Mouse (Mus musculus) adrenal gland, postnatal 36 days (tissue): Measurements from ENCODE around the gene Cd72. TPM values are rescaled to one million over a fixed set of nuclear protein-coding genes. Genes with fewer than 3 reads are reported as not detected.
A peak's percentile ranks its signal among the peaks of the same experiment; 100 is the strongest.

Source experiments
- DNase-seq, 2 experiments: peaks; one replicate each; pipeline ENCODE4 v3.0.0; 2021; ENCODE audit warnings: mixed read lengths in 1 of 2
- total RNA-seq, 2 experiments: library from RNA; stranded (reverse); gene quantifications; 2 replicates each; pipeline ENCODE4 v1.2.3; 2021

Gene Cd72
- total RNA-seq, 2 experiments from 2014 or later = 2.7 to 3.4 TPM

DNA sequence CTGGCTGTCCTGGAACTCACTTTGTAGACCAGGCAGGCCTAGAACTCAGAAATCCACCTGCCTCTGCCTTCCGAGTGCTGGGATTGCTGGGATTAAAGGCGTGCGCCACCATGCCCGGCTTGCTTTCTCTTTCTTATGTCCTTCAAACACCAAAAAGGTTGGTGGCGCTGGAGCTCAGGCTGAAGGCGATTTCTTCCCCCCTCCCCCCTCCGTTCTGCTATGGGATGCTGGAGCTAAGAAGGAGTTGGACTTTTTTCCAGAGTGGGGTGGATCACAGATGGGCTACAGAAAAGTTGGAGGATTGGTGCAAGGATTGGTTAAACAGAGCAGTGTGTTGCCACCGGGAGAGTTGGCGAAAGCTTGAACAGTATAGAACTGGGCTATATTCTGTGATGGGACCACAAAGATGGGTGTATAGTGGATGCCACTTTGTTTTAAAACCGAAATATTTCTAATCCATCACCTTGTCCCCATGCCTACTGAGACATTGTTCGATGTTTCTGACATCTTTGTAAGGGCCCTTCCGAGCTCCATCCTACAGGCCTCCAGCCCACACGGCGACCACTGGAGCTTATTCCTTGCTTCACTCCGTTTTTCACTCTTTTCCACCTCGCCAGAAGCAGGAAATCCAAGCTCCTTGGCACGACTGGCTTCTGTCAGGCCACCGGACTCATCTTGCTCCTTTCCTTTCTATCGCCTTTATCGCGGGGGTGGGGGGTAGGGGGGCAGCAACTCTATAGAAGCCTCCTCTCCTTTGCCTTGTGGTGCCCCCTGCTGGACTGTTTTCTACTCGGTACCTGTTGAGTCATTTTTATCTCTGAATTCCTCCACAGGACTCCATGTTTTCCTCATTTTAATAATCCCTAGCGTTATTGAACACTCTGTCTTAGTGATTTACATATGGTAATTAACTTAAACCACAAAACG, 24.7 kb upstream of the Cd72 start:
- DNase-seq = peak; percentile 71 to 87

DNA sequence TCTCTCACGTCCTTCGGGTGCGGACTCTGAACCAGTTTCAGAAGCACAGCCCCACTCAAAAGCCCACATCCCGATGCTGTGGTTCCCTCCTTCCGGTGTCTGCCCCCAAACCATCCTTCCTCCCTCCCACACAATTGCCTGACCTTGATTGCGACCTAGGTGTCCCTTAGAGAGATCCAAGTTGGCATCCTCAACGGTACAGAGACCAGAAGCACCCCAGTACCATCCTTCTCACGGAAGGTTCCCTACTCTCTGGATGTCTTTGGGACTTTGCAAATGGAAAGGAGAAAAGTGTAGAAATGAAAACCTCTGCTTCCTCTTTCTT, 24.1 kb upstream of the Cd72 start:
- no peak for DNase-seq

DNA sequence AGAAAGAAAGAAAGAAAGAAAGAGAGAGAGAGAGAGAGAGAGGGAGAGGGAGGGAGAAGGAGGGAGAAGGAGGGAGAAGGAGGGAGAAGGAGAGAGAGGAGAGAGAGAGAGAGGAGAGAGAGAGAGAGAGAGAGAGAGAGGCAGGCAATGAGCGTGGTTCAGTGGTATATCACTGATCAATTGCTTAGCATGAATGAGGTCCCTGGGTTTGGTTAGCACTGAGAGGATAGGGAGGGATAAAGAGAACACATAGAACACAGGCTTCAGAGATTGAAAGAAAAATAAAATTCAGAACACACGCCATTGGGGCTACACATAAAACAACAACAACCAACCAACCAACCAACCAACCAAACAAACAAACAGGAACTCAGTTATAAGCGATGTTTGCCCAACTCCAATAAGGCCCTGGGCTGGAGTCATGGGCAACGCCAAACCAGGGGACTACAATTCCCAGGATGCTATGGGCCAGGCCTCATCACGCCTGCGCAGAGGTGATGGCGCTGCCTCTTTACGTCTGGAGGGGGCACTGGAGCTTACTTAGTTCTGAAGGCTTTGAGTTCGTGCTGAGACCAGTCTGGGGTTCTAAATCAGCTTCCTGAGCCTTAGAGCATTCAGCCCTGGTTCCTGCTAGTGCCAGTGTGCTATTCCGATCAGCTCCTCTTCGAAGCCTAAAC, 23.6 kb upstream of the Cd72 start:
- peak; percentile 90 to 91 for DNase-seq

GRCm38 (mm10) chr4:43476604-43477003, 22.2 kb upstream of the Cd72 start:
- DNase-seq = no peak

- DNase-seq = no peak
These were observed 19.2 kb upstream of the Cd72 start for GRCm38 (mm10) chr4:43473636-43474035.

GRCm38 (mm10) chr4:43470301-43470700, 15.9 kb upstream of the Cd72 start:
- DNase-seq = no peak

DNA sequence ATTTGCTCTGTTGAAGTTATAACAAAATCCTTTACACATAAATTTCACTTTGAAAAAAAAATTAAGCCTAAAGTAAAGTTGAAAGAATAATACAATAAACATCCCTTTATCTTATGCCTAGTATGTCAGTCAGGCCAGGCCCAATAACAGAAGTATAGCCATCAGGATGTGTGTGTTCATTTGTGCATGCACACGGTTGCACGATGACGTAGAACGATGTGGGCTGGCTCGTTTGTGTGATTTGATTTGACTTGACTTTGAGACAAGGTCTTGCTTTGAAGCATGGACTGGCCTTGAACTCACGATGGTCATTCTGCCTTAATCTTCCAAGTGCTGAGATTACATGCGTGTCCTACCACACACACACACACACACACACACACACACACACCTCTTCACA, 12.4 kb upstream of the Cd72 start:
- DNase-seq = no peak

DNA sequence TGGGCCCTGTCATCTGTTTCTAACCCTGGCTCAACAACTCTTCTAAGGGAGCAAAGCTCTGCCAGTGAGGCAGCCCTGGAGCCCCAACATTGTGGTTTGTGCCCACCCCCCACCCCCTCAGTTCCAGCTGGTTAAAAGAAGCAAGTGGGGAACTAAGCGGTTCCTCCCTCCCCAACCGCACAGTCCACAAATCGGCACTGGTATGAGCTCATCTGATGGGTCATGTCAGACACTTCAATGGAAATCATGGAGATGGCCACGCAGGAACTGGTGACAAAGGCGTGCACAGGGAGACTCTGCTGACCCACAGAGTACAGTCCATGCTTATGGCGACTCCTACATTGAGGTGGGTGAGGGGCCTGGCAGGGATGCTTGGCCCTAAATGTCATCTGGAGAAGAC, 11.5 kb upstream of the Cd72 start:
- DNase-seq = no peak

DNA sequence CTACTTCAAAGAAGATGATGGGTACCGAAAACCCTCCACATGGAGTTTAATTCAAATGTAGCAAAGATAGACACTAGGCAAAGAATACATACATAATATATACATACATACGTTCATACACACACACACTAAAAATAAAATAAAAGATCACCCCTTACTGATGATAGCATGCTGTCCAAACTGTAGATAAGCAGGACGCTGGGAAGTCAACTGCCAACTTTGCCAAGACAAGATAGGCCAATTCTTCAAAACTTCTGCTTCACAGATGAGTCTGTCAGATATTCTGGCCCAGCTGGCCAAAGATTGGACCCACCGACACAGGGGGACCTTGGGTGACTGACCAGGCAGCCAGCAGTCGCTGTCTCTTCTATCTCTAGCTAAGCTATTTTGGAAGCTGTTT, 8.7 kb upstream of the Cd72 start:
- no peak for DNase-seq

GRCm38 (mm10) chr4:43457124-43457523, 2.7 kb upstream of the Cd72 start:
- no peak for DNase-seq

DNA sequence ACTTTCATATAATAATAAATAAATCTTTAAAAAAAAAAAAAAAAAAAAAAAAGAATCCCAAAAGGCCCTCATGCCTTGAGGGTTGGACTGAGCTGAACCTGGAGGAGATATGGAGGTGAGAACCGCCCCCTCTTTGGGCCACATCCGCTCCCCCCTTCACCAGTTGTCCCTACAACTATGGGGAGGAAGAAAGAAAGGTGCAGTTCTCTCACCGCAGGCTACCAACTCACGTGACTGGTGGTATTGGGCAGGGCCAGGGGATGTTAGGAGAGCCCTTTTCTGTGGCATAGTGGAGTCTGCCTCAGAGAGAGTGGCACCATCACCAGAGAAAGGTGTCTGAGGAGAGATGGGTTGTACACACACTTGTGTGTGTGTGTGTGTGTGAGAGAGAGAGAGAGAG, 2.0 kb upstream of the Cd72 start:
- DNase-seq = no peak

DNA sequence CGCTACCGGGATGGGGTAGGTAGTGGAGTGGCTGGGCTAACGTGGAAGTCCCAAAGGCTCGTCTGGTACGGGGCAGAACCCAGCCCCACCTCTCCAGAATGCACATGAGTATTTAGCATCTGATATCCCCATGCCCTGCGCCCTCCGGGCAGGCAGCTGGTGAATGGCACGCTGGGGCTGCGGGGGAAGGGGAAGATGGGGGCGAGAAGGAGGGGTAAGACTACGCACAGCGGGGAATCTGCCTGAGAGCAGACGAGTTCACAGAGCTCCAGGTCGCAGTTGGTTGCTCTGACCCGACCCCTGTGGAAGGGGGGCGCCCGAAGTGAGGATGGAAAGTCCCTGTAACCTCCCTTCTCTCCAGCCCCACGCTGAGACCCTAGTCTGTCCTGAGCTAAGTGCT, 1.0 kb downstream of the Cd72 start:
- no peak for DNase-seq

DNA sequence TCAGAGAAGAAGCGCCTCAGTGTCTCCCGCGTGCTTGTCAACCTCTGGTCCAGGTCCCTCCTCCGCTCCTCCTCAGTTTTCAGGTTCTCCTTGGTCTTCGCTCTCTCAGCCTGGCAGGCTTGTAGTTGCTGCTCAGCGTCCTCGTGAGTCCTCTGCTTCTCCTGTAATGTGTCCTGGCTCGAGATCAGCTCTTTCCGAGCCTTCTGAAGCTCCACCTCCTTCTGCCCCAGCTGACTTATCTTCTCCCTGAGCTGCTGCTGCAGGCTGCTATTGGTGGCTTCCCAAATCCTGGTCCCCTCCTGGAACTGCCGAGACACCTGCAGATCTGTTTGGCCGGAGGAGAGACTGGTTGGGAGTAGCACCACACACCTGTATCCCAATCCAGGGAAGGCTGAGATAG, 2.1 kb downstream of the Cd72 start:
- DNase-seq = no peak

DNA sequence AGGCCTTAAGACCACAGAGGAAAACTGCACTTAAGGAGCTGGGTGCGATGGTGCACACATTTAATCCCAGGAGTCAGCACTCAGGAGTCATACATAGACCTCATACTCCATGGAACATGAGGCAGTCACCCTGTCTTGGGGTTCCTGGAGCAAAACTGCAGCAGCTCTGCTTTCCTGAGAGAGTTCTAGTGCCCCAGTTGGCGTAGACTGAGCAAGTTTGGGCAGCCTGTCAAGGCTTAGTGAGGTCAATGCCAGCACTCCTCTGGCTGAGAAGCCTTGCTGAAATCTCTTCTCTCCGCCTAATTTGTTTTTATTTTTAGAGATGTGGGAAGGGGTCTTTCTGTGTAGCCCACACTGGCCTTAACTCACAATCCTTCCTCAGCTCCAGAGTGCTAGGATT, 5.9 kb downstream of the Cd72 start:
- DNase-seq = peak; percentile 73 to 78

DNA sequence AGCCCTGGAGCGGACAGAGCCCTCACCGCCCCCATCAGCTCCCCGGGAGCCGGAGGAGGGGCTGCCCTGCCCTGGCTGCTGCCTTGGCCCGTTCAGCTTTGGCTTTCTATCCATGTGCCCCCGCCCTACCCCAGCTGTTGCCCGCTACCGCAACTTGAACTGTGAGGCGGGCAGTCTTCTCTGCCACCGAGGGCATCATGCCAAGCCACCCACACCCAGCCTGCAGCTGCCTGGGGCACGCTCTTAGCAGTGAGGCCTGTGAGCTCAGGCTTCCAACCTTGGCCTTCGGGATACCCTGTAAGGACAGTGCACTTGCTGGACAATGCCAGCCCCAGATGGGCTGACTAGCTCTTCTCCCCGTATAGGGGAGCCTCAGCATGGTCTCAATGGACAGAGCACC, 7.2 kb downstream of the Cd72 start:
- DNase-seq = peak; percentile 75 to 76

- DNase-seq = peak in 1 of 2 experiments; percentile 60
These were observed 10.9 kb downstream of the Cd72 start for GRCm38 (mm10) chr4:43443511-43443910.

GRCm38 (mm10) chr4:43442456-43443361, 11.7 kb downstream of the Cd72 start:
- peak; percentile 82 to 90 for DNase-seq

DNA sequence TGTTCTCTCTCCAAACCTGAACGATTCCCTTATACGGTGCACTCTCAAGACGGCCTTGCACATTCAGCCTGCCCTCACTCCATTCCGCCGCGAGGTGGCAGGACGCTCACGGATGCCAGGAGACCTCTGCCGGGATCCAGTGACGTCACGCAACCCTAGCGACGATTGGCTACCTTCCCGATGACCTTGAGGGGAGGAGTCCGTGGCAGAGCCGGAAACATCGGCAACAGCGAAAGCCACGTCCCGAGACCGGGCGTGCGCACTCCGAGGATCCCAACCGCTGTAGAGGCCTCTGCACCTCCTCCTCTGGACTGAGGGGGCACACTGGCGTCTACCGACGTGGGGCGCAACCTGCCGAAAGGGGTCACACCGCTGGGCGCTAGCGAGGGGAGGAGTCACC, 12.4 kb downstream of the Cd72 start:
- peak; percentile 99 to 100 for DNase-seq

DNA sequence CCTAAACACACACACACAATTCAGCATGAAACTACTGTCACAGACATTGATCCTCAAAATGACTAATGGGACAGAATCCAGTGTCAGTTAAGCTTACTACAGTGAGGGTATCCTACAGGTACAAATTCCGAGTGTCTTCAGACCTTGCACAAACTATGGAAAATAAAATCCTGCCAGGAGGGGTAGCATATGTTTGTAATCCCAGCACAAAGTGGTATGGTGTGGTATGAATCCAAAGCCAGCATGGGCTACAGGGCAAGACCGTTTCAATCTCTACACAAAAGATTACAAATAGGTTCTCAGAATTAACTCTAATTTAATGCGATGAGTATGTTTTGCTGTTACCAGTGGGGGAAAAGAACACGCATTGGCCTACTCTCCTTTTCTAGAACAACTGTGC, 12.8 kb downstream of the Cd72 start, which contains the start of gene Tesk1:
TSS of gene Tesk1 (plus strand) at position 301 of the 400 bp plus-strand sequence.
- DNase-seq = no peak

DNA sequence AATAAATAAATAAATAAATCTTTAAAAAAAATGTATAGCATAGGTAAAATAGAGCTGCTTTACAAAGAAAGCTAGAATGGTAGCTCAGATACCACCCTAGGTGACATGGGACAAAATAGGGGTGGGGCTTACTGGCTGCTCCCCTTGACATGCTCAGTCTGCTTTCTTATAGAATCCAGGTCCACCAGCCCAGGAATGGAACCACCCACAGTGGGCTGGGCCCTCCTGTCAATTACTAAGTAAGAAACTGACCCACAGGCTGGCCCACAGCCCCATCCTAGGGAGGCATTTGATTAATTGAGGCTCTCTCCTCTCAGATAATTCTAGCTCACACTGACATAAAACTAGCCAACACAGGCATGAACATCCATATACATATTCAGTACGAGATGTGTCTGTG, 21.6 kb downstream of the Cd72 start:
- DNase-seq = no peak

DNA sequence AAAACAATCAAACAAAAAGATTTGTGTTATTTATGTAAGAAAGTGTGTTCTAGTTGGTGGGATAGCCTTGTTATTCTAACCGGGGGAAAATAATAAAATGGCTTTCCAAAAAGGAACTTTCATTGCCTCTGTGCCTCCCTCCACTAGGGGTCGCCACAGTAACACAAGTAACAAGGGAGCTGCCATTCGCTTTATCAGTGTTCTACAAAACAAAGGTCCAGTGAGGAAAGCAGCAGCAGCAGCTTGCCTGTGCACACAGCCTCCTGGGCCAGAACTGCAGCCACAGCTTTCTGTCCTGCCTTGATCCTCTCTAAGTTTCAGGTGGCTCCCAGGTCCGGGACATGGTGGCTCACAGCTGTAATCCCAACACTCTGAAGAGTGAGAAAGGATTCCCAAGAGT, 22.7 kb downstream of the Cd72 start:
- peak; percentile 82 to 90 for DNase-seq

GRCm38 (mm10) chr4:43428946-43429345, 25.5 kb downstream of the Cd72 start, which contains the start of gene Fam166b:
Fam166b (minus strand) TSS chr4:43429134.
- DNase-seq = no peak
